Mouse (Mus musculus) neural tube, embryonic 13.5 days (tissue): ENCODE measurements at regions not wholly inside any gene's neighbourhood (a gene's known extent, or its start where the extent isn't known, plus 50 kb on each side); places are given as distances from the start of the nearest gene placed in this dataset.

Experiments used
- ATAC-seq: fragments of 200-750 bp; cut with Nextera tagmentation; 2 replicates; pipeline ENCODE4 v1.8.0; 2017; ENCODE audit warnings: low read depth, mild to moderate bottlenecking, moderate TSS enrichment, moderate library complexity
- H3K27ac ChIP-seq: fragments of 300-500 bp; sonication (generic); replicated peaks from 2 replicates; pipeline ENCODE4 v1.5.1; 2015; ENCODE audit warnings: moderate library complexity, mild to moderate bottlenecking, inconsistent platforms
- H3K27me3 ChIP-seq: fragments of 300-500 bp; sonication (generic); 2 replicates; pipeline ENCODE4 v1.6.1; 2015; ENCODE audit warnings: mild to moderate bottlenecking, inconsistent platforms
- H3K36me3 ChIP-seq: fragments of 300-500 bp; sonication (generic); 2 replicates; pipeline ENCODE4 v1.6.1; 2015; ENCODE audit warnings: mild to moderate bottlenecking, inconsistent platforms
- H3K4me1 ChIP-seq: fragments of 300-500 bp; sonication (generic); replicated peaks from 2 replicates; pipeline ENCODE4 v1.6.1; 2015; ENCODE audit warnings: inconsistent platforms
- H3K4me2 ChIP-seq: fragments of 300-500 bp; sonication (generic); 2 replicates; pipeline ENCODE4 v1.6.1; 2015; ENCODE audit warnings: inconsistent platforms, mild to moderate bottlenecking, moderate library complexity
- H3K4me3 ChIP-seq: fragments of 300-500 bp; sonication (generic); 2 replicates; pipeline ENCODE4 v1.5.1; 2015; ENCODE audit warnings: mild to moderate bottlenecking, inconsistent platforms
- H3K9ac ChIP-seq: fragments of 300-500 bp; sonication (generic); 2 replicates; pipeline ENCODE4 v1.6.1; 2015; ENCODE audit warnings: moderate library complexity, mild to moderate bottlenecking, inconsistent platforms
- H3K9me3 ChIP-seq: fragments of 300-500 bp; sonication (generic); 2 replicates; pipeline ENCODE4 v1.6.1; 2016; ENCODE audit warnings: inconsistent platforms
- WGBS: fragments of 180-500 bp; shearing (Covaris S2); methylation state at CpG from one replicate; pipeline ENCODE4 v1.1.7; 2015; 5-methylcytosine and 5-hydroxymethylcytosine counted together

GRCm38 (mm10) chr8:91988866-91989633 is 187.2 kb upstream of the Irx3 start:
- H3K27ac ChIP-seq = no peak overlapping the region
- WGBS = 75% methylated on average over 11 of the region's 11 CpGs
- H3K4me3 ChIP-seq = no peak overlapping the region
- H3K9me3 ChIP-seq = 0 out of 2 replicates have a peak, but pooled peaks cover 4% of the 10 kb centered on the region
- peaks cover 37% of the 10 kb centered on the region for H3K27me3 ChIP-seq
- ATAC-seq = no peak
- H3K4me1 ChIP-seq = peaks cover 40% of the 10 kb centered on the region
- H3K36me3 ChIP-seq = no peaks in the 10 kb centered on the region
- H3K4me2 ChIP-seq = no peak overlapping the region
- H3K9ac ChIP-seq = no peak overlapping the region

GRCm38 (mm10) chr8:91987854-91988253 is 186.0 kb upstream of the Irx3 start:
- Histone ChIP-seq H3K36me3 (no peaks in the 10 kb centered on the region), H3K27ac (no peak overlapping the region), H3K9ac (no peak overlapping the region), H3K27me3 (peaks cover 34% of the 10 kb centered on the region), H3K4me2 (no peak overlapping the region), H3K4me3 (no peak overlapping the region), H3K4me1 (peaks cover 29% of the 10 kb centered on the region), H3K9me3 (0 out of 2 replicates have a peak, but pooled peaks cover 4% of the 10 kb centered on the region)
- WGBS = 70% methylated on average over 6 of the region's 6 CpGs
- ATAC-seq = no peak

GRCm38 (mm10) chr8:91983171-91983570 is 181.3 kb upstream of the Irx3 start:
- no peak for ATAC-seq
- no peaks in the 10 kb centered on the region for H3K4me1 ChIP-seq
- 0 out of 2 replicates have a peak, but pooled peaks cover 6% of the 10 kb centered on the region for H3K9me3 ChIP-seq
- no peak overlapping the region for H3K4me3 ChIP-seq
- H3K4me2 ChIP-seq = no peak overlapping the region
- 83% methylated on average over 2 of the region's 2 CpGs for WGBS
- H3K27me3 ChIP-seq = peaks cover 26% of the 10 kb centered on the region
- H3K27ac ChIP-seq = no peak overlapping the region
- no peaks in the 10 kb centered on the region for H3K36me3 ChIP-seq
- no peak overlapping the region for H3K9ac ChIP-seq

- WGBS = 59% methylated on average over 9 of the region's 9 CpGs
- Histone ChIP-seq H3K9ac (no peak overlapping the region), H3K4me3 (no peak overlapping the region), H3K9me3 (0 out of 2 replicates have a peak, but pooled peaks cover 2% of the 10 kb centered on the region), H3K4me2 (no peak overlapping the region), H3K4me1 (peaks cover 22% of the 10 kb centered on the region), H3K36me3 (no peaks in the 10 kb centered on the region), H3K27ac (no peak overlapping the region), H3K27me3 (peaks cover 57% of the 10 kb centered on the region)
- ATAC-seq = no peak
These were observed 175.2 kb upstream of the Irx3 start for GRCm38 (mm10) chr8:91976900-91977585.

- Histone ChIP-seq H3K9ac (no peak overlapping the region), H3K4me1 (peaks cover 22% of the 10 kb centered on the region), H3K27me3 (peaks cover 72% of the 10 kb centered on the region), H3K4me2 (no peak overlapping the region), H3K36me3 (no peaks in the 10 kb centered on the region), H3K27ac (no peak overlapping the region), H3K4me3 (no peak overlapping the region), H3K9me3 (no peaks in the 10 kb centered on the region)
- ATAC-seq = no peak
- 86% methylated on average over 2 of the region's 2 CpGs for WGBS
These were observed 173.6 kb upstream of the Irx3 start for GRCm38 (mm10) chr8:91975460-91975859.

- no peak overlapping the region for H3K4me3 ChIP-seq
- 0 out of 2 replicates have a peak, but pooled peaks have one; percentile 60 for ATAC-seq
- no peaks in the 10 kb centered on the region for H3K9me3 ChIP-seq
- H3K4me2 ChIP-seq = 0 out of 2 replicates have a peak overlapping the region, but pooled peaks have one; percentile 16
- no peaks in the 10 kb centered on the region for H3K36me3 ChIP-seq
- peaks cover 22% of the 10 kb centered on the region for H3K4me1 ChIP-seq
- 41% methylated on average over 3 of the region's 3 CpGs for WGBS
- peaks cover 78% of the 10 kb centered on the region for H3K27me3 ChIP-seq
- peak overlapping the region; percentile 59; the same call in 1 of the 2 replicates for H3K27ac ChIP-seq
- H3K9ac ChIP-seq = no peak overlapping the region
These were observed 172.8 kb upstream of the Irx3 start for GRCm38 (mm10) chr8:91974636-91975035.

GRCm38 (mm10) chr8:91973951-91974439 is 172.1 kb upstream of the Irx3 start:
- Histone ChIP-seq H3K27ac (peak overlapping the region; percentile 59; the same call in 1 of the 2 replicates), H3K4me1 (peaks cover 22% of the 10 kb centered on the region), H3K9ac (no peak overlapping the region), H3K36me3 (no peaks in the 10 kb centered on the region), H3K4me3 (no peak overlapping the region), H3K27me3 (peaks cover 77% of the 10 kb centered on the region), H3K4me2 (peak overlapping the region; percentile 16; the same call in 1 of the 2 replicates), H3K9me3 (no peaks in the 10 kb centered on the region)
- ATAC-seq = peak; percentile 85
- 20% methylated on average over 18 of the region's 18 CpGs for WGBS

GRCm38 (mm10) chr8:91967407-91967806 is 165.5 kb upstream of the Irx3 start:
- H3K36me3 ChIP-seq = no peaks in the 10 kb centered on the region
- H3K4me1 ChIP-seq = peaks cover 14% of the 10 kb centered on the region
- H3K4me2 ChIP-seq = peak overlapping the region; percentile 42
- no peak for ATAC-seq
- H3K9ac ChIP-seq = no peak overlapping the region
- 49% methylated on average over 16 of the region's 16 CpGs for WGBS
- H3K9me3 ChIP-seq = no peaks in the 10 kb centered on the region
- H3K4me3 ChIP-seq = no peak overlapping the region
- H3K27ac ChIP-seq = no peak overlapping the region
- H3K27me3 ChIP-seq = peaks cover 58% of the 10 kb centered on the region

- no peak for ATAC-seq
- Histone ChIP-seq H3K27ac (no peak overlapping the region), H3K27me3 (peaks cover 57% of the 10 kb centered on the region), H3K9ac (0 out of 2 replicates have a peak overlapping the region, but pooled peaks have one; percentile 43), H3K4me3 (no peak overlapping the region), H3K4me1 (peaks cover 14% of the 10 kb centered on the region), H3K9me3 (no peaks in the 10 kb centered on the region), H3K4me2 (peak overlapping the region; percentile 42), H3K36me3 (no peaks in the 10 kb centered on the region)
- 25% methylated on average over 19 of the region's 19 CpGs for WGBS
These were observed 165.1 kb upstream of the Irx3 start for GRCm38 (mm10) chr8:91966891-91967370.

- H3K27me3 ChIP-seq = peaks cover 15% of the 10 kb centered on the region
- no peak for ATAC-seq
- no peak overlapping the region for H3K4me3 ChIP-seq
- 83% methylated on average over 5 of the region's 5 CpGs for WGBS
- H3K9ac ChIP-seq = no peak overlapping the region
- H3K36me3 ChIP-seq = no peaks in the 10 kb centered on the region
- no peak overlapping the region for H3K27ac ChIP-seq
- 0 out of 2 replicates have a peak, but pooled peaks cover under 1% of the 10 kb centered on the region for H3K4me1 ChIP-seq
- H3K9me3 ChIP-seq = no peaks in the 10 kb centered on the region
- no peak overlapping the region for H3K4me2 ChIP-seq
These were observed 159.8 kb upstream of the Irx3 start for GRCm38 (mm10) chr8:91961696-91962095.

GRCm38 (mm10) chr8:91955170-91955569 is 153.3 kb upstream of the Irx3 start:
- peaks cover 11% of the 10 kb centered on the region; the same call in 1 of the 2 replicates for H3K27me3 ChIP-seq
- 80% methylated on average over 6 of the region's 6 CpGs for WGBS
- no peak for ATAC-seq

GRCm38 (mm10) chr8:91952981-91953380 is 151.1 kb upstream of the Irx3 start:
- peaks cover 8% of the 10 kb centered on the region for H3K4me1 ChIP-seq
- no peaks in the 10 kb centered on the region for H3K9me3 ChIP-seq
- no peak overlapping the region for H3K9ac ChIP-seq
- no peak overlapping the region for H3K4me3 ChIP-seq
- H3K27me3 ChIP-seq = peaks cover 11% of the 10 kb centered on the region; the same call in 1 of the 2 replicates
- no peak overlapping the region for H3K4me2 ChIP-seq
- H3K27ac ChIP-seq = no peak overlapping the region
- no peak for ATAC-seq
- WGBS = 81% methylated on average over 4 of the region's 4 CpGs
- no peaks in the 10 kb centered on the region for H3K36me3 ChIP-seq

More at GRCm38 (mm10) chr8:91955170-91955569, 153.3 kb upstream of the Irx3 start:
- no peak overlapping the region for H3K9ac ChIP-seq
- no peaks in the 10 kb centered on the region for H3K9me3 ChIP-seq
- no peaks in the 10 kb centered on the region for H3K4me1 ChIP-seq
- H3K4me2 ChIP-seq = no peak overlapping the region
- no peaks in the 10 kb centered on the region for H3K36me3 ChIP-seq
- no peak overlapping the region for H3K27ac ChIP-seq
- no peak overlapping the region for H3K4me3 ChIP-seq
